Mouse (Mus musculus) heart, embryonic 12.5 days (tissue): ENCODE measurements around the gene Cd274. TPM values are rescaled to one million over a fixed set of nuclear protein-coding genes. Genes with fewer than 3 reads are reported as not detected.

Experiments used
- ATAC-seq: fragments of 200-750 bp; cut with Nextera tagmentation; 2 replicates; pipeline ENCODE4 v1.8.0; 2017; ENCODE audit warnings: moderate TSS enrichment, moderate library complexity; ENCODE audit not compliant: insufficient number of reproducible peaks, low FRiP score
- H3K27ac ChIP-seq: fragments of 300-500 bp; sonication (generic); 2 replicates; pipeline ENCODE4 v1.5.1; 2016; ENCODE audit warnings: mild to moderate bottlenecking, moderate library complexity; ENCODE audit not compliant: poor library complexity, severe bottlenecking
- H3K27me3 ChIP-seq: fragments of 300-500 bp; sonication (generic); replicated peaks from 2 replicates; pipeline ENCODE4 v1.6.1; 2016; ENCODE audit warnings: mild to moderate bottlenecking, moderate library complexity
- H3K36me3 ChIP-seq: fragments of 300-500 bp; sonication (generic); 2 replicates; pipeline ENCODE4 v1.6.1; 2016; ENCODE audit warnings: mild to moderate bottlenecking, moderate library complexity
- H3K4me1 ChIP-seq: fragments of 300-500 bp; sonication (generic); replicated peaks from 2 replicates; pipeline ENCODE4 v1.6.1; 2016; ENCODE audit warnings: mild to moderate bottlenecking
- H3K4me2 ChIP-seq: fragments of 300-500 bp; sonication (generic); 2 replicates; pipeline ENCODE4 v1.6.1; 2016; ENCODE audit warnings: mild to moderate bottlenecking, moderate library complexity
- H3K4me3 ChIP-seq: fragments of 300-500 bp; sonication (generic); 2 replicates; pipeline ENCODE4 v1.5.1; 2016; ENCODE audit warnings: mild to moderate bottlenecking
- H3K9ac ChIP-seq: fragments of 300-500 bp; sonication (generic); 2 replicates; pipeline ENCODE4 v1.6.1; 2016; ENCODE audit warnings: mild to moderate bottlenecking, moderate library complexity
- H3K9me3 ChIP-seq: fragments of 300-500 bp; sonication (generic); replicated peaks from 2 replicates; pipeline ENCODE4 v1.6.1; 2016; ENCODE audit warnings: mild to moderate bottlenecking, moderate library complexity
- WGBS: fragments of 180-500 bp; shearing (Covaris S2); methylation state at CpG from one replicate; pipeline ENCODE4 v1.1.7; 2016; 5-methylcytosine and 5-hydroxymethylcytosine counted together
- polyA plus RNA-seq: library from polyadenylated mRNA; unstranded; fragments of >200 nt; fragmentation: Nextera tagmentation; extraction: Ambion mirVana; gene quantifications from 2 replicates; pipeline ENCODE4 v1.2.1, GENCODE M21; 2016

Cd274 gene
- polyA plus RNA-seq, 1 experiment from 2014 or later: 0.32 TPM

DNA sequence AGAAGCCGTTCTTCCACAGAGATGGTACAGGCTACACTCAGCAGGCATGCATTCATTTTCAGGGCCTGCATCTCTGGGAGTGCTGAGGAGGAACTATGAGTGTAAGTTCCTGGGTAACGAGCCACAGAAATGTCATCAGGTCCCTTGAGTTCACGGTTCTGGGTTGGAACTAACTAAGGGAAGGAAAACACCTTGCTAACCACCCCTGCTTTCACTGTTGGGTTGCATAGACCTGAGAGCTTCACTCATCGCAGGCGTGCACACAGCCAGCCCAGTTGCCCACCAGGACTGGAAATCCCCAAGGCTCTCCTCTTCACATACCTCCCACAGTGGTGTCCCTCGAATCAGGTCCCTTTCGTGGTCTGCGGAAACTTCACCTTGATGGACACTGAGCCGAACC lies 7.7 kb downstream of the Cd274 start:
- peaks cover 4% of the 10 kb centered on the region; the same call in 1 of the 2 replicates for H3K4me1 ChIP-seq
- H3K4me2 ChIP-seq: no peak overlapping the region
- H3K36me3 ChIP-seq: no peaks in the 10 kb centered on the region
- no peak overlapping the region for H3K9ac ChIP-seq
- H3K27ac ChIP-seq: no peak overlapping the region
- ATAC-seq: no peak
- no peaks in the 10 kb centered on the region for H3K9me3 ChIP-seq
- WGBS: 84% methylated on average over 9 of the region's 9 CpGs
- H3K27me3 ChIP-seq: no peaks in the 10 kb centered on the region
- no peak overlapping the region for H3K4me3 ChIP-seq

GRCm38 (mm10) chr19:29376382-29376781 lies 9.1 kb downstream of the Cd274 start:
- no peaks in the 10 kb centered on the region for H3K27me3 ChIP-seq
- H3K9ac ChIP-seq: no peak overlapping the region
- no peak overlapping the region for H3K27ac ChIP-seq
- H3K36me3 ChIP-seq: no peaks in the 10 kb centered on the region
- no peak overlapping the region for H3K4me2 ChIP-seq
- no peaks in the 10 kb centered on the region for H3K9me3 ChIP-seq
- peaks cover 4% of the 10 kb centered on the region; the same call in 1 of the 2 replicates for H3K4me1 ChIP-seq
- H3K4me3 ChIP-seq: no peak overlapping the region
- ATAC-seq: no peak
- WGBS: 73% methylated on average over 3 of the region's 3 CpGs

DNA sequence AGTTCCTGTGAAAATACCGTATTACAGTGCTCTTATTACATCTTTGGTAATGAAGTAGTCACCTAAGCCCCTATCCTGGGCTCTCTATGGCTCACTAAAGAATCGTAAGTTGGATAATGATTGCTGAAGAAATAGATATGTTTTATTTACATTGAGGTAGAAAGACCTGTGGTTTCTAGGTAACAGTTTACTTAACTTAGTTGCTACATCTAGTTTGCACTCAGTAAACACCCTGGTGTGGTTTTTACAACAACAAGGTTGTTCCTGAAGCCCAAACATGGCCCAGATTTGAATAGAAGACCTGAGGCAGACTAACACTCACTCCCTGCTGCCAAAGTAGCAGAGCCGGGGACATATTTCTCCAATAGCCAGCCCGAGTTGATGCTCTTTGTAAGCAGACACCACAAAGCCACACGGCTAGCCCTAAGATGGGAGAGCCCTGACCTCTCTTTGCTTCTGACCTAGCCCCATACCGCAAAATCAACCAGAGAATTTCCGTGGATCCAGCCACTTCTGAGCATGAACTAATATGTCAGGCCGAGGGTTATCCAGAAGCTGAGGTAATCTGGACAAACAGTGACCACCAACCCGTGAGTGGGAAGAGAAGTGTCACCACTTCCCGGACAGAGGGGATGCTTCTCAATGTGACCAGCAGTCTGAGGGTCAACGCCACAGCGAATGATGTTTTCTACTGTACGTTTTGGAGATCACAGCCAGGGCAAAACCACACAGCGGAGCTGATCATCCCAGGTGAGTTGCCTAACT lies 12.8 kb downstream of the Cd274 start:
- H3K4me1 ChIP-seq: no peaks in the 10 kb centered on the region
- WGBS: 85% methylated on average over 14 of the region's 14 CpGs
- ATAC-seq: no peak

GRCm38 (mm10) chr19:29383368-29383767 lies 16.1 kb downstream of the Cd274 start:
- Histone ChIP-seq H3K9ac (no peak overlapping the region), H3K27me3 (no peaks in the 10 kb centered on the region), H3K36me3 (no peaks in the 10 kb centered on the region), H3K4me3 (no peak overlapping the region), H3K27ac (no peak overlapping the region), H3K9me3 (no peaks in the 10 kb centered on the region), H3K4me2 (no peak overlapping the region), H3K4me1 (no peaks in the 10 kb centered on the region)
- ATAC-seq: no peak
- 89% methylated on average over 5 of the region's 5 CpGs for WGBS

More for the DNA sequence above, 12.8 kb downstream of the Cd274 start:
- Histone ChIP-seq H3K4me2 (no peak overlapping the region), H3K4me3 (no peak overlapping the region), H3K27me3 (no peaks in the 10 kb centered on the region), H3K27ac (no peak overlapping the region), H3K36me3 (no peaks in the 10 kb centered on the region), H3K9me3 (no peaks in the 10 kb centered on the region), H3K9ac (no peak overlapping the region)

GRCm38 (mm10) chr19:29384412-29384811 lies 17.2 kb downstream of the Cd274 start:
- Histone ChIP-seq H3K4me1 (no peaks in the 10 kb centered on the region), H3K36me3 (no peaks in the 10 kb centered on the region), H3K9ac (no peak overlapping the region), H3K4me2 (no peak overlapping the region), H3K4me3 (no peak overlapping the region), H3K27me3 (no peaks in the 10 kb centered on the region), H3K27ac (no peak overlapping the region), H3K9me3 (no peaks in the 10 kb centered on the region)
- no peak for ATAC-seq
- WGBS: 81% methylated on average over 9 of the region's 9 CpGs

- no peak overlapping the region for H3K4me3 ChIP-seq
- H3K4me2 ChIP-seq: no peak overlapping the region
- H3K9me3 ChIP-seq: no peaks in the 10 kb centered on the region
- H3K36me3 ChIP-seq: no peaks in the 10 kb centered on the region
- no peak for ATAC-seq
- H3K9ac ChIP-seq: no peak overlapping the region
- no peaks in the 10 kb centered on the region for H3K27me3 ChIP-seq
- no peaks in the 10 kb centered on the region for H3K4me1 ChIP-seq
- H3K27ac ChIP-seq: no peak overlapping the region
- 77% methylated on average over 6 of the region's 6 CpGs for WGBS
These were observed 17.7 kb downstream of the Cd274 start for GRCm38 (mm10) chr19:29384994-29385393.

GRCm38 (mm10) chr19:29385822-29386221 lies 18.6 kb downstream of the Cd274 start:
- no peaks in the 10 kb centered on the region for H3K36me3 ChIP-seq
- H3K9me3 ChIP-seq: no peaks in the 10 kb centered on the region
- no peak overlapping the region for H3K4me3 ChIP-seq
- H3K27me3 ChIP-seq: no peaks in the 10 kb centered on the region
- no peak overlapping the region for H3K27ac ChIP-seq
- no peak for ATAC-seq
- no peak overlapping the region for H3K4me2 ChIP-seq
- WGBS: 78% methylated on average over 4 of the region's 4 CpGs
- no peak overlapping the region for H3K9ac ChIP-seq
- no peaks in the 10 kb centered on the region for H3K4me1 ChIP-seq

DNA sequence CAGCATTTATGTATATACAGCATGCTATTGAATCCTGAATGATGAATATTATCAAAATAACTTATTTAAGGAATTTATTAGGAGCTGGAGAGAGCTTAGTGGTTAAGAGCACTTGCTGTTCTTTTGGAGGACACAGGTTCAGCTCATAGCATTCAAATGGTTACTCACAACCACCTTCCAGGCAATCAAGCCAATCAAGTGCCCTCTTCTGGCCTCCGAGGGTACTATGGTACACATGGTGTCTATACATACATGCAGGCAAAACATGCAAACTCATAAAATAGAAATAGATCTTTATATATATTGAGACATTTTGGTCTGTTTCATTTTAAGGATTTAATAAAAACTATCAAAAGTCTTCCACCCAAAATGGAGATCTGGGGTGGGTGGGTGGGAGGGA lies 21.6 kb downstream of the Cd274 start:
- H3K4me3 ChIP-seq: no peak overlapping the region
- no peak overlapping the region for H3K27ac ChIP-seq
- ATAC-seq: no peak
- no peaks in the 10 kb centered on the region for H3K4me1 ChIP-seq
- 85% methylated on average over 1 of the region's 1 CpGs for WGBS
- no peak overlapping the region for H3K4me2 ChIP-seq
- no peak overlapping the region for H3K9ac ChIP-seq
- H3K27me3 ChIP-seq: no peaks in the 10 kb centered on the region
- no peaks in the 10 kb centered on the region for H3K9me3 ChIP-seq
- no peaks in the 10 kb centered on the region for H3K36me3 ChIP-seq

- Histone ChIP-seq H3K9me3 (no peaks in the 10 kb centered on the region), H3K27me3 (no peaks in the 10 kb centered on the region), H3K4me3 (no peak overlapping the region), H3K27ac (no peak overlapping the region), H3K4me1 (no peaks in the 10 kb centered on the region), H3K9ac (no peak overlapping the region), H3K4me2 (no peak overlapping the region), H3K36me3 (no peaks in the 10 kb centered on the region)
- no peak for ATAC-seq
- 61% methylated on average over 5 of the region's 5 CpGs for WGBS
These were observed 23.2 kb downstream of the Cd274 start for GRCm38 (mm10) chr19:29390483-29390882.

GRCm38 (mm10) chr19:29391279-29391678 lies 24.0 kb downstream of the Cd274 start:
- no peaks in the 10 kb centered on the region for H3K4me1 ChIP-seq
- no peak overlapping the region for H3K27ac ChIP-seq
- no peak overlapping the region for H3K4me3 ChIP-seq
- H3K9me3 ChIP-seq: no peaks in the 10 kb centered on the region
- no peak for ATAC-seq
- no peaks in the 10 kb centered on the region for H3K36me3 ChIP-seq
- 60% methylated on average over 4 of the region's 4 CpGs for WGBS
- H3K27me3 ChIP-seq: no peaks in the 10 kb centered on the region
- H3K9ac ChIP-seq: no peak overlapping the region
- no peak overlapping the region for H3K4me2 ChIP-seq

DNA sequence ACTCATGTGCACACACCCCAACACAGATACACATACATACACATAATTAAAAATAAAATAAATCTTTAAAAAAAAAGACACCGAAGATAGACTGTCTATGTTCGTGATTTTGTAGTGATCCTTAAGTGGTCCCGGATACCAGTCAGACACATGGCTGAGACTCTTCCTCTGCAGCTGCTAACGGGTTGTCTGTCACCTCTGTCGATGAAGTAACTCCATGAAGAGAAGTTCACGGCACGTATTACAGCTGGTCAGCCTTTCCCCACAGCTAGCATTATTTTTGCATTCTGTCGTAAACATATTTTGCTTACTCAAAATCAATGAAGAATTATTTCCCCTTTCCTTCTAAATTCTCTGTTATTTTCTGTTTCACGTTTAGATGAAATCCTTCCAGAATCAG lies 26.1 kb downstream of the Cd274 start:
- 82% methylated on average over 9 of the region's 9 CpGs for WGBS
- ATAC-seq: no peak
- Histone ChIP-seq H3K4me3 (no peak overlapping the region), H3K27me3 (no peaks in the 10 kb centered on the region), H3K9me3 (no peaks in the 10 kb centered on the region), H3K4me1 (no peaks in the 10 kb centered on the region), H3K36me3 (no peaks in the 10 kb centered on the region), H3K27ac (no peak overlapping the region), H3K9ac (no peak overlapping the region), H3K4me2 (no peak overlapping the region)

GRCm38 (mm10) chr19:29394721-29395120 lies 27.5 kb downstream of the Cd274 start:
- Histone ChIP-seq H3K4me2 (no peak overlapping the region), H3K9me3 (no peaks in the 10 kb centered on the region), H3K27me3 (no peaks in the 10 kb centered on the region), H3K27ac (no peak overlapping the region), H3K9ac (no peak overlapping the region), H3K36me3 (no peaks in the 10 kb centered on the region), H3K4me1 (no peaks in the 10 kb centered on the region), H3K4me3 (no peak overlapping the region)
- 89% methylated on average over 2 of the region's 2 CpGs for WGBS
- no peak for ATAC-seq
